Mouse (Mus musculus) hindbrain, postnatal 0 days (tissue): Measurements from ENCODE around the gene Faf1. TPM values are rescaled to one million over a fixed set of nuclear protein-coding genes. Genes with fewer than 3 reads are reported as not detected.

ENCODE experiments used
- ATAC-seq: fragments of 200-750 bp; cut with Nextera tagmentation; 2 replicates; pipeline ENCODE4 v1.8.0; 2017; ENCODE audit warnings: mild to moderate bottlenecking, moderate TSS enrichment, moderate library complexity
- DNase-seq: peaks from one replicate; pipeline ENCODE4 v3.0.0-alpha.2; 2015; ENCODE audit warnings: low spot score
- H3K27ac ChIP-seq: fragments of 300-500 bp; sonication (generic); 2 replicates; pipeline ENCODE4 v1.5.1; 2014; ENCODE audit warnings: mild to moderate bottlenecking
- H3K27me3 ChIP-seq: fragments of 300-500 bp; sonication (generic); 2 replicates; pipeline ENCODE4 v1.6.1; 2014; ENCODE audit warnings: low read length, mixed read lengths; ENCODE audit not compliant: insufficient read depth
- H3K36me3 ChIP-seq: fragments of 300-500 bp; sonication (generic); 2 replicates; pipeline ENCODE4 v1.6.1; 2014; ENCODE audit warnings: low read length, mixed read lengths; ENCODE audit not compliant: insufficient read depth
- H3K4me1 ChIP-seq: fragments of 300-500 bp; sonication (generic); 2 replicates; pipeline ENCODE4 v1.6.1; 2014; ENCODE audit warnings: antibody characterized with exemption, low read length, mixed read lengths; ENCODE audit not compliant: insufficient read depth
- H3K4me2 ChIP-seq: fragments of 300-500 bp; sonication (generic); 2 replicates; pipeline ENCODE4 v1.6.1; 2014; ENCODE audit warnings: low read depth, mild to moderate bottlenecking, low read length, moderate library complexity, mixed read lengths
- H3K4me3 ChIP-seq: fragments of 300-500 bp; sonication (generic); 2 replicates; pipeline ENCODE4 v1.5.1; 2014; ENCODE audit warnings: low read length
- H3K9ac ChIP-seq: fragments of 300-500 bp; sonication (generic); replicated peaks from 2 replicates; pipeline ENCODE4 v1.6.1; 2014; ENCODE audit warnings: mild to moderate bottlenecking, low read length, moderate library complexity, mixed read lengths
- H3K9me3 ChIP-seq: fragments of 300-500 bp; sonication (generic); 2 replicates; pipeline ENCODE4 v1.6.1; 2016; ENCODE audit warnings: low read length, mixed read lengths
- CTCF ChIP-seq: IDR thresholded peaks from 2 replicates; pipeline ENCODE4 v1.5.1; 2016; ENCODE audit warnings: antibody characterized with exemption, control low read depth, low read depth
- WGBS: fragments of 180-500 bp; shearing (Covaris S2); extraction: QIAGEN DNeasy Blood & Tissue Kit; methylation state at CpG from one replicate; pipeline ENCODE4 v1.1.7; 2014; 5-methylcytosine and 5-hydroxymethylcytosine counted together
- polyA plus RNA-seq: library from polyadenylated mRNA; unstranded; fragments of >200 nt; fragmentation: Nextera tagmentation; extraction: Ambion mirVana; gene quantifications from 2 replicates; pipeline ENCODE4 v1.2.1, GENCODE M21; 2015
- total RNA-seq: library from RNA; depleted of rRNA; stranded (reverse); fragments of >200 nt; gene quantifications from 2 replicates; pipeline ENCODE4 v1.2.3, GENCODE M21; 2014

The Faf1 gene
- total and polyA plus RNA-seq, 2 experiments from 2014 or later: 29.6 to 40.5 TPM

- DNase-seq: no peak
- WGBS: 4% methylated on average over 20 of the region's 20 CpGs
- TF ChIP-seq CTCF: no peak
- peaks cover 38% of the 10 kb centered on the region for H3K27me3 ChIP-seq
- peak; percentile 38; the same call in 1 of the 2 replicates for ATAC-seq
- peak overlapping the region; percentile 80 for H3K4me2 ChIP-seq
- H3K9ac ChIP-seq: peak overlapping the region; percentile 33; the same call in 1 of the 2 replicates
- H3K36me3 ChIP-seq: no peaks in the 10 kb centered on the region
- H3K27ac ChIP-seq: no peak overlapping the region
- peak overlapping the region; percentile 45 for H3K4me3 ChIP-seq
- H3K9me3 ChIP-seq: no peaks in the 10 kb centered on the region
- peaks cover 4% of the 10 kb centered on the region; the same call in 1 of the 2 replicates for H3K4me1 ChIP-seq
Measured at GRCm38 (mm10) chr4:109657851-109658500, 18.4 kb upstream of the Faf1 start.

- H3K36me3 ChIP-seq: no peaks in the 10 kb centered on the region
- peaks cover 36% of the 10 kb centered on the region for H3K27me3 ChIP-seq
- no peak overlapping the region for H3K4me3 ChIP-seq
- no peaks in the 10 kb centered on the region for H3K9me3 ChIP-seq
- ATAC-seq (no peak), DNase-seq (no peak)
- no peak for TF ChIP-seq CTCF
- no peak overlapping the region for H3K4me2 ChIP-seq
- WGBS: 29% methylated on average over 8 of the region's 8 CpGs
- H3K4me1 ChIP-seq: peaks cover 4% of the 10 kb centered on the region; the same call in 1 of the 2 replicates
- H3K9ac ChIP-seq: no peak overlapping the region
- no peak overlapping the region for H3K27ac ChIP-seq
Measured at GRCm38 (mm10) chr4:109658826-109659225, 17.6 kb upstream of the Faf1 start.

- peaks cover 4% of the 10 kb centered on the region; the same call in 1 of the 2 replicates for H3K4me1 ChIP-seq
- 56% methylated on average over 2 of the region's 2 CpGs for WGBS
- H3K9ac ChIP-seq: no peak overlapping the region
- H3K4me3 ChIP-seq: no peak overlapping the region
- no peak overlapping the region for H3K4me2 ChIP-seq
- DNase-seq: no peak
- no peak overlapping the region for H3K27ac ChIP-seq
- TF ChIP-seq CTCF: no peak
- peaks cover 36% of the 10 kb centered on the region for H3K27me3 ChIP-seq
- H3K36me3 ChIP-seq: no peaks in the 10 kb centered on the region
- ATAC-seq: no peak
- H3K9me3 ChIP-seq: no peaks in the 10 kb centered on the region
Measured at GRCm38 (mm10) chr4:109659571-109659970, 16.8 kb upstream of the Faf1 start.

GRCm38 (mm10) chr4:109660568-109660967 lies 15.8 kb upstream of the Faf1 start:
- H3K9ac ChIP-seq: no peak overlapping the region
- H3K4me3 ChIP-seq: no peak overlapping the region
- H3K4me2 ChIP-seq: no peak overlapping the region
- no peaks in the 10 kb centered on the region for H3K9me3 ChIP-seq
- H3K4me1 ChIP-seq: peaks cover 4% of the 10 kb centered on the region; the same call in 1 of the 2 replicates
- TF ChIP-seq CTCF: no peak
- no peak overlapping the region for H3K27ac ChIP-seq
- 67% methylated on average over 3 of the region's 3 CpGs for WGBS
- no peak for DNase-seq
- H3K36me3 ChIP-seq: no peaks in the 10 kb centered on the region
- peaks cover 28% of the 10 kb centered on the region for H3K27me3 ChIP-seq
- ATAC-seq: no peak

GRCm38 (mm10) chr4:109661183-109661582 lies 15.2 kb upstream of the Faf1 start:
- H3K36me3 ChIP-seq: no peaks in the 10 kb centered on the region
- no peak overlapping the region for H3K4me3 ChIP-seq
- H3K4me1 ChIP-seq: peaks cover 4% of the 10 kb centered on the region; the same call in 1 of the 2 replicates
- ATAC-seq: no peak
- no peak overlapping the region for H3K27ac ChIP-seq
- no peak overlapping the region for H3K9ac ChIP-seq
- H3K27me3 ChIP-seq: peaks cover 26% of the 10 kb centered on the region
- TF ChIP-seq CTCF: no peak
- DNase-seq: no peak
- WGBS: 47% methylated on average over 5 of the region's 5 CpGs
- H3K9me3 ChIP-seq: no peaks in the 10 kb centered on the region
- H3K4me2 ChIP-seq: no peak overlapping the region

GRCm38 (mm10) chr4:109662271-109662670 lies 14.1 kb upstream of the Faf1 start:
- H3K4me1 ChIP-seq: peaks cover 3% of the 10 kb centered on the region; the same call in 1 of the 2 replicates
- ATAC-seq (no peak), DNase-seq (no peak)
- peaks cover 25% of the 10 kb centered on the region for H3K27me3 ChIP-seq
- H3K4me3 ChIP-seq: no peak overlapping the region
- H3K9me3 ChIP-seq: no peaks in the 10 kb centered on the region
- H3K4me2 ChIP-seq: no peak overlapping the region
- WGBS: 51% methylated on average over 5 of the region's 5 CpGs
- H3K9ac ChIP-seq: no peak overlapping the region
- no peak for TF ChIP-seq CTCF
- H3K36me3 ChIP-seq: no peaks in the 10 kb centered on the region
- H3K27ac ChIP-seq: no peak overlapping the region

GRCm38 (mm10) chr4:109664091-109664490 lies 12.3 kb upstream of the Faf1 start:
- H3K36me3 ChIP-seq: no peaks in the 10 kb centered on the region
- no peak for TF ChIP-seq CTCF
- peak overlapping the region; percentile 65 for H3K4me3 ChIP-seq
- WGBS: 16% methylated on average over 5 of the region's 5 CpGs
- peak overlapping the region; percentile 83 for H3K4me2 ChIP-seq
- peaks cover 21% of the 10 kb centered on the region for H3K27me3 ChIP-seq
- DNase-seq (no peak), ATAC-seq (no peak)
- H3K9me3 ChIP-seq: no peaks in the 10 kb centered on the region
- no peak overlapping the region for H3K9ac ChIP-seq
- no peaks in the 10 kb centered on the region for H3K4me1 ChIP-seq
- no peak overlapping the region for H3K27ac ChIP-seq
